Mouse (Mus musculus) hindbrain, embryonic 12.5 days (tissue): ENCODE data around the gene Tmem9. TPM values are rescaled to one million over a fixed set of nuclear protein-coding genes. Genes with fewer than 3 reads are reported as not detected.

Experiments
- ATAC-seq: fragments of 200-750 bp; cut with Nextera tagmentation; 2 replicates; pipeline ENCODE4 v1.8.0; 2017; ENCODE audit warnings: moderate TSS enrichment; ENCODE audit not compliant: low FRiP score
- H3K27ac ChIP-seq: fragments of 300-500 bp; sonication (generic); 2 replicates; pipeline ENCODE4 v1.5.1; 2016; ENCODE audit warnings: mild to moderate bottlenecking
- H3K27me3 ChIP-seq: fragments of 300-500 bp; sonication (generic); 2 replicates; pipeline ENCODE4 v1.6.1; 2016; ENCODE audit warnings: mild to moderate bottlenecking
- H3K36me3 ChIP-seq: fragments of 300-500 bp; sonication (generic); 2 replicates; pipeline ENCODE4 v1.6.1; 2016; ENCODE audit warnings: mild to moderate bottlenecking
- H3K4me1 ChIP-seq: fragments of 300-500 bp; sonication (generic); 2 replicates; pipeline ENCODE4 v1.6.1; 2016
- H3K4me2 ChIP-seq: fragments of 300-500 bp; sonication (generic); replicated peaks from 2 replicates; pipeline ENCODE4 v1.6.1; 2016; ENCODE audit warnings: mild to moderate bottlenecking
- H3K4me3 ChIP-seq: fragments of 300-500 bp; sonication (generic); 2 replicates; pipeline ENCODE4 v1.5.1; 2016; ENCODE audit warnings: mild to moderate bottlenecking
- H3K9ac ChIP-seq: fragments of 300-500 bp; sonication (generic); 2 replicates; pipeline ENCODE4 v1.6.1; 2016; ENCODE audit warnings: mild to moderate bottlenecking, moderate library complexity
- H3K9me3 ChIP-seq: fragments of 300-500 bp; sonication (generic); replicated peaks from 2 replicates; pipeline ENCODE4 v1.6.1; 2016; ENCODE audit warnings: mild to moderate bottlenecking
- WGBS: fragments of 180-500 bp; shearing (Covaris S2); methylation state at CpG from one replicate; pipeline ENCODE4 v1.1.7; 2016; 5-methylcytosine and 5-hydroxymethylcytosine counted together
- polyA plus RNA-seq: library from polyadenylated mRNA; unstranded; fragments of >200 nt; fragmentation: Nextera tagmentation; extraction: Ambion mirVana; gene quantifications from 2 replicates; pipeline ENCODE4 v1.2.1, GENCODE M21; 2016

Tmem9 gene
- 137 and 141 TPM in 2 replicates for polyA plus RNA-seq

- Histone ChIP-seq H3K36me3 (no peaks in the 10 kb centered on the region), H3K4me3 (peak within 1 kb of the TSS; percentile 38), H3K27me3 (peaks cover 27% of the 10 kb centered on the region), H3K4me2 (peak within 1 kb of the TSS; percentile 52), H3K27ac (no peak within 1 kb of the TSS), H3K9ac (no peak within 1 kb of the TSS), H3K9me3 (no peaks in the 10 kb centered on the region), H3K4me1 (peaks cover 11% of the 10 kb centered on the region)
- WGBS = 3% methylated on average over 37 of the region's 37 CpGs
- peak; percentile 77 for ATAC-seq
Measured at GRCm38 (mm10) chr1:136007211-136008158, at the start of gene Tmem9. TSS of gene Tmem9 (plus strand) at chr1:136008150.

- H3K36me3 ChIP-seq = no peaks in the 10 kb centered on the region
- 50% methylated on average over 4 of the region's 4 CpGs for WGBS
Measured at GRCm38 (mm10) chr1:135958483-135958882, 49.5 kb upstream of the Tmem9 start.

DNA sequence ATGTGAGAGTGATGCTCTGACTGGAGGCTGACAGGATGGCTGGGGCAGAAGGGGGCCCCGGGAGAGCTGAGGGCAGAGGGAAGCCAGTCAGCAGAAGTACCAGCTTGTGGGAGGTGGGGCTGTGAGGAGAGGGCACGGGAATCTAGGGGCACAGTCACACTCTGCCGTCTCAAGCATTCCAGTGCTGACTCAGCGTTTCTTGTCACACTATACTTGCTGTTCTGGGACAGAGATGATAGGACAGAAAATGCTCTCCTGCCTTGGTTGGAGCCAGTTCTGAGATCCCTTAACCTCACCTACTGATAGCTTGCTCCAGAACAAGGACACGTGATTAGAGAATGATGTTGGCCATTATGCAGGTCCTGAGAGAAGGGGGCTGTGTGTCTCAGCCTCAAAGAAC, 44.8 kb upstream of the Tmem9 start:
- no peaks in the 10 kb centered on the region for H3K4me1 ChIP-seq
- no peak overlapping the region for H3K9ac ChIP-seq
- H3K4me3 ChIP-seq = no peak overlapping the region
- no peaks in the 10 kb centered on the region for H3K27me3 ChIP-seq
- no peak for ATAC-seq
- no peaks in the 10 kb centered on the region for H3K9me3 ChIP-seq
- H3K36me3 ChIP-seq = no peaks in the 10 kb centered on the region
- no peak overlapping the region for H3K4me2 ChIP-seq
- H3K27ac ChIP-seq = no peak overlapping the region
- WGBS = 65% methylated on average over 5 of the region's 5 CpGs

More at GRCm38 (mm10) chr1:135958483-135958882, 49.5 kb upstream of the Tmem9 start:
- no peak overlapping the region for H3K9ac ChIP-seq
- ATAC-seq = 0 out of 2 replicates have a peak, but pooled peaks have one; percentile 37
- no peak overlapping the region for H3K4me3 ChIP-seq
- H3K9me3 ChIP-seq = no peaks in the 10 kb centered on the region
- H3K27ac ChIP-seq = no peak overlapping the region
- no peaks in the 10 kb centered on the region for H3K4me1 ChIP-seq
- H3K4me2 ChIP-seq = no peak overlapping the region
- H3K27me3 ChIP-seq = no peaks in the 10 kb centered on the region

DNA sequence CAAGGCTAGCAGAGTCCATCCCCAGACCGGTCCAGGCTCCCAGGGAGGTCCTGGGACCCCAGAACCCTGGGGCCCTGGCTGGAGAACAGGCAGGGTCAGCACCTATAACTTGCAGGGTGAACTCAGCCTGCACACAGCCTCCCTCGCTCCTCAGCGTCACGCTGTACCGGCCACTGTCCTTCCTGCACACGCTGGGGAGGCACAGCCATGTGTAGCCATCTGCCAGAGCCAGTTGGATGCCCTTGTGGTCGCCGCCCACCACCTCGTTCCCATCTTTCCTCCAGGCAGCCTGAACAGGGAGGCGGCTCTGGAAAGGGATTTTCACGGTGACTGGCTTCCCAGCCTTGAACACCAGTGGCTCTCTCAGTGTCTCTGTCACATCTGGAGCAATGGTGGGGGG, 43.4 kb upstream of the Tmem9 start:
- Histone ChIP-seq H3K4me3 (no peak overlapping the region), H3K9me3 (no peaks in the 10 kb centered on the region), H3K9ac (no peak overlapping the region), H3K27ac (no peak overlapping the region), H3K4me2 (no peak overlapping the region), H3K4me1 (no peaks in the 10 kb centered on the region), H3K36me3 (no peaks in the 10 kb centered on the region), H3K27me3 (no peaks in the 10 kb centered on the region)
- 60% methylated on average over 11 of the region's 11 CpGs for WGBS
- ATAC-seq = no peak

- 83% methylated on average over 4 of the region's 4 CpGs for WGBS
- H3K27me3 ChIP-seq = no peaks in the 10 kb centered on the region
- ATAC-seq = no peak
Measured at GRCm38 (mm10) chr1:135967739-135968138, 40.2 kb upstream of the Tmem9 start.

GRCm38 (mm10) chr1:135970486-135970885, 37.5 kb upstream of the Tmem9 start:
- H3K9me3 ChIP-seq = no peaks in the 10 kb centered on the region
- no peaks in the 10 kb centered on the region for H3K36me3 ChIP-seq
- no peak overlapping the region for H3K9ac ChIP-seq
- no peak for ATAC-seq
- no peaks in the 10 kb centered on the region for H3K27me3 ChIP-seq
- no peak overlapping the region for H3K27ac ChIP-seq
- no peak overlapping the region for H3K4me3 ChIP-seq
- no peaks in the 10 kb centered on the region; the same call in 1 of the 2 replicates for H3K4me1 ChIP-seq
- H3K4me2 ChIP-seq = no peak overlapping the region
- 50% methylated on average over 2 of the region's 2 CpGs for WGBS

More at GRCm38 (mm10) chr1:135967739-135968138, 40.2 kb upstream of the Tmem9 start:
- no peak overlapping the region for H3K4me2 ChIP-seq
- H3K36me3 ChIP-seq = no peaks in the 10 kb centered on the region
- H3K27ac ChIP-seq = no peak overlapping the region
- H3K9me3 ChIP-seq = no peaks in the 10 kb centered on the region
- H3K9ac ChIP-seq = no peak overlapping the region
- no peak overlapping the region for H3K4me3 ChIP-seq
- H3K4me1 ChIP-seq = no peaks in the 10 kb centered on the region; the same call in 1 of the 2 replicates

DNA sequence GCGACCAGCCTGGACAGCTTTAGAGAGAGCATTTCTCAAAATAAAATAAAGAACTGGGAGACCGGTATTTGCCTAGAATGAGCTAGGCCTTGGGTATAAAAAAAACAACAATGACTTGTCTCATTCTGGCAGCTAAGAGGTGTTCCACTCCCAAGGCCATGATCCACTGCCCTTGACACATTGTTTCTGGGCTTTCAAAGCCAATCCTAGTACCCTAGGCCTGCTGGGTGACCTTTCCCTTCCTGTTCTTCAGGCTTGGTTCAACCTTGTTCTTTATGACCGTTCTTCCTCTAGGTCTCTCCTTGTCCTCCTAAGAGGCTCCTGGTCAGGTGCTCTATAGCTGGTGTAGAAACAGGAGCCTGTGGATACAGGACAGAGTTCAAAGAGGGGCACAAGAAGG, 35.4 kb upstream of the Tmem9 start:
- no peak for ATAC-seq
- no peaks in the 10 kb centered on the region for H3K36me3 ChIP-seq
- H3K9me3 ChIP-seq = no peaks in the 10 kb centered on the region
- no peak overlapping the region for H3K4me2 ChIP-seq
- no peaks in the 10 kb centered on the region; the same call in 1 of the 2 replicates for H3K4me1 ChIP-seq
- H3K4me3 ChIP-seq = no peak overlapping the region
- no peak overlapping the region for H3K27ac ChIP-seq
- no peak overlapping the region for H3K9ac ChIP-seq
- WGBS = 87% methylated on average over 3 of the region's 3 CpGs
- no peaks in the 10 kb centered on the region for H3K27me3 ChIP-seq

DNA sequence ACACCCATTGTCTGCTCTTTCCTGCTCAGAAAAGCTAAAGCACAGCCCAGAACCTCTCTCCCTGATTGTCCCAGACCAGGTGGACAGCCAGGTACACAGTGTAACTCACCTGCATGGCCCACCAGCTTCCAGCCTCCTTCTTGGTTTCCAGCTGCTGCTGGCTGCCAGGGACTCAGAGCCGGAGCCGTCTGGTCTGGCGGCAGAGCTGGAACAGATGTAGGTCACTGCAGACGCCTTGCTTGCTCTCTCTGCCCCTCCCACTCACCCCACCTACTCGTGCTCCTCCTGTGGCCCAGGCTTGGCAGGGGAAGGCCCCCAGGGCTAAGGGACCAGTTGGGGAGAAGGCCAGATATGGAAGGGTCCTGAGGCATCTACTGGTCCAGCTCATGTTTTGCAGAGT, 23.8 kb upstream of the Tmem9 start:
- 44% methylated on average over 5 of the region's 5 CpGs for WGBS

GRCm38 (mm10) chr1:135989876-135990275, 18.1 kb upstream of the Tmem9 start:
- no peaks in the 10 kb centered on the region for H3K9me3 ChIP-seq
- no peaks in the 10 kb centered on the region for H3K36me3 ChIP-seq
- no peak overlapping the region for H3K27ac ChIP-seq
- no peaks in the 10 kb centered on the region for H3K4me1 ChIP-seq
- no peak overlapping the region for H3K9ac ChIP-seq
- H3K4me3 ChIP-seq = no peak overlapping the region
- no peak overlapping the region for H3K4me2 ChIP-seq
- H3K27me3 ChIP-seq = no peaks in the 10 kb centered on the region
- ATAC-seq = no peak

More for the DNA sequence above, 23.8 kb upstream of the Tmem9 start:
- no peak overlapping the region for H3K27ac ChIP-seq
- no peak overlapping the region for H3K4me3 ChIP-seq
- no peak overlapping the region for H3K9ac ChIP-seq
- no peaks in the 10 kb centered on the region for H3K27me3 ChIP-seq
- no peaks in the 10 kb centered on the region for H3K4me1 ChIP-seq
- no peaks in the 10 kb centered on the region for H3K9me3 ChIP-seq
- no peaks in the 10 kb centered on the region for H3K36me3 ChIP-seq
- H3K4me2 ChIP-seq = no peak overlapping the region
- no peak for ATAC-seq

GRCm38 (mm10) chr1:135993470-135993869, 14.5 kb upstream of the Tmem9 start:
- Histone ChIP-seq H3K27ac (no peak overlapping the region), H3K9ac (no peak overlapping the region), H3K4me1 (no peaks in the 10 kb centered on the region), H3K27me3 (no peaks in the 10 kb centered on the region), H3K9me3 (no peaks in the 10 kb centered on the region), H3K4me3 (no peak overlapping the region), H3K4me2 (no peak overlapping the region), H3K36me3 (no peaks in the 10 kb centered on the region)
- no peak for ATAC-seq
- 80% methylated on average over 4 of the region's 4 CpGs for WGBS

DNA sequence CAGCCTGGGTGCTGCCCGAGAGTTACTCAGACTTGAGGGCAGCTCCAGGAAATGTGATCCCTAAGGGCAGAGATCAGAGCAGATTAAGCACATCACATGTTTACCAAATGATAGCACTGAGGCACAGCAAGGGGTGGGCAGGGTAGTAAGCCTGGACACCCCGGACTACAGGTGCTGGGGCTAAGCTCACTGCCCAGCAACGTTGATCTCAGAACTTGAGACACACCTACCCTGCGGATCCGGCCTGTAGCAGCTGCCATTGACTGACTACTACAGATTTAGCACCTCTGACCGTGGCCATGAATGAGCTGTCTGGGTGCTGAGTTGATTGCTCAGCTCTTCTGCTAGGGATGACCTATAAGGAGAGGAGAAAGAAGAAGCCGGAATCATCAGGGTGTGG, 10.4 kb upstream of the Tmem9 start:
- Histone ChIP-seq H3K4me2 (no peak overlapping the region), H3K9ac (no peak overlapping the region), H3K27me3 (no peaks in the 10 kb centered on the region), H3K9me3 (no peaks in the 10 kb centered on the region), H3K4me1 (no peaks in the 10 kb centered on the region), H3K4me3 (no peak overlapping the region), H3K27ac (no peak overlapping the region), H3K36me3 (no peaks in the 10 kb centered on the region)
- no peak for ATAC-seq
- 76% methylated on average over 7 of the region's 7 CpGs for WGBS

DNA sequence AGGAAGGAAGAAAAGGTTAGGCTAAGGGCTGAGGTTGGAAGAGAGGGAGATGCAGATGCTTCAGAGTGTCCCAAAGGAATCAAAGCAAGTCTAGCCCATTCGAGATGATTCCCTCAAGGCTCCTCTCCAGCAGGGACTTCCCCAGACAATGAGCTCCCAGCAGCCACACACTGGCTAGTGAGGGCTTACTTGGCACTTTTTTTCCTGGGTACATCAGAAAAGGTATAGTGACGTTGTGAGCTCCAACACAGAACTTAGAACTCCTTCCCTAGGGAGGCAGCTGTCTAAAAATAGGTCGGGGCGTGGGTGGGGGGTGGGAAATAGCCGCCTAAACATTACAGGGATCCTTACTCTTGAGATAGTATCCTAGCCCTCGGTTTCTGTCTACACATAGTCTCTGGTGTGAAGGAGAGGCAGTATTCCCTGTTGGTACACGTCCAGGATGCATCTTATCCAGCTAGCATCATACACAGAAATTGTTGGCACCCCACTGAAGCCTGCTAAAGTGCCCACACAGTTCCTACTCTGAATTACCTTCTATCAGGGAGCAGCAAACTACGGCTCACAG, 8.1 kb upstream of the Tmem9 start:
- Histone ChIP-seq H3K36me3 (no peaks in the 10 kb centered on the region), H3K27ac (no peak overlapping the region), H3K27me3 (no peaks in the 10 kb centered on the region), H3K4me2 (no peak overlapping the region), H3K4me3 (no peak overlapping the region), H3K9ac (no peak overlapping the region), H3K9me3 (no peaks in the 10 kb centered on the region), H3K4me1 (no peaks in the 10 kb centered on the region)
- ATAC-seq = no peak
- WGBS = 62% methylated on average over 8 of the region's 8 CpGs
